18 mouse cellular contexts compared by ENCODE assay signal in genomic region chr5:52992210-52992897, GRCm38 (mm10). TPM values are rescaled to one million over a fixed set of nuclear protein-coding genes. Genes with fewer than 3 reads are reported as not detected.
"Had no signal": no experiment of that assay in that cellular context is flagged by ENCODE, and none has a peak within 500 bp of the region (broad histone marks: within the 10 kb centered on the region; RNA-seq: fewer than 3 reads in every experiment).

No protein-coding gene starts in this region.

- H3K27ac ChIP-seq: hindbrain, postnatal 0 days; limb, embryonic 12.5 days; midbrain, embryonic 12.5 days; neural tube, embryonic 13.5 days; stomach, embryonic 15.5 days had no signal

- H3K4me3 ChIP-seq: limb, embryonic 12.5 days; megakaryocyte, embryonic 14.5 days; midbrain, embryonic 12.5 days; neural tube, embryonic 13.5 days; stomach, embryonic 15.5 days had no signal

- H3K4me2 ChIP-seq: limb, embryonic 12.5 days; midbrain, embryonic 12.5 days; neural tube, embryonic 13.5 days; stomach, embryonic 15.5 days had no signal

- H3K36me3 ChIP-seq: limb, embryonic 12.5 days; midbrain, embryonic 12.5 days; neural tube, embryonic 13.5 days; stomach, embryonic 15.5 days had no signal

- DNase-seq: kidney, adult 8-10 months; kidney, postnatal 25 days; layer of hippocampus, postnatal 36 days; lung, adult 2 months; lung, postnatal 10 days; lung, postnatal 4 days; right cerebral cortex, postnatal 14 days; thymus, adult 2 months; thymus, postnatal 25 days had no signal

- H3K4me1 ChIP-seq: megakaryocyte, embryonic 14.5 days; stomach, embryonic 15.5 days had no signal

- H3K9ac ChIP-seq: limb, embryonic 12.5 days; midbrain, embryonic 12.5 days; neural tube, embryonic 13.5 days; stomach, embryonic 15.5 days had no signal

- H3K9me3 ChIP-seq: limb, embryonic 12.5 days; midbrain, embryonic 12.5 days; neural tube, embryonic 13.5 days; stomach, embryonic 15.5 days had no signal

- ATAC-seq: hindbrain, postnatal 0 days; midbrain, embryonic 16.5 days had no signal

- H3K27me3 ChIP-seq: limb, embryonic 12.5 days; megakaryocyte, embryonic 14.5 days; midbrain, embryonic 12.5 days; neural tube, embryonic 13.5 days; stomach, embryonic 15.5 days had no signal

RNA-seq across cellular contexts. Expression of gene Slc34a2, which starts 45.5 kb away (rescaled TPM):
- total RNA-seq: layer of hippocampus, postnatal 36 days; left cerebral cortex, postnatal 36 days had no signal
- polyA plus RNA-seq: limb, embryonic 12.5 days; midbrain, embryonic 12.5 days; spleen, adult 2 months had no signal
